Mouse (Mus musculus) effector memory CD4-positive, alpha-beta T cell, adult 5 months (primary cell): ENCODE measurements around the gene AC109138.7. TPM values are rescaled to one million over a fixed set of nuclear protein-coding genes. Genes with fewer than 3 reads are reported as not detected.

Source experiments
- polyA plus RNA-seq: library from polyadenylated mRNA; unstranded; fragments of 100-300 nt; shearing (Covaris generic); gene quantifications from one replicate; pipeline ENCODE4 v1.2.1, GENCODE M21; 2017

AC109138.7 gene
- polyA plus RNA-seq = not detected

GRCm38 (mm10) chr19:4214071-4214770 lies at the start of gene AC109138.7, which contains the start of gene Clcf1:
Gene AC109138.7, plus strand, starts transcription at chr19:4214357.
Gene Clcf1, plus strand, starts transcription at chr19:4214238.

GRCm38 (mm10) chr19:4175368-4175947 lies 38.7 kb upstream of the AC109138.7 start, which contains the start of gene Carns1:
Gene Carns1, minus strand, starts transcription at chr19:4175479.

GRCm38 (mm10) chr19:4190831-4191334 lies 23.3 kb upstream of the AC109138.7 start, which contains the start of gene Tbc1d10c:
Gene Tbc1d10c, minus strand, starts transcription at chr19:4191284.

GRCm38 (mm10) chr19:4191528-4192250 lies 22.5 kb upstream of the AC109138.7 start, which contains the start of gene Ppp1ca:
Gene Ppp1ca, plus strand, starts transcription at chr19:4192065.

GRCm38 (mm10) chr19:4201291-4201909 lies 12.8 kb upstream of the AC109138.7 start, which contains the start of gene Rad9a:
Gene Rad9a, minus strand, starts transcription at chr19:4201662.

GRCm38 (mm10) chr19:4231253-4232185 lies 17.4 kb downstream of the AC109138.7 start, which contains the start of gene Pold4:
Gene Pold4, plus strand, starts transcription at chr19:4231899.

GRCm38 (mm10) chr19:4268566-4269361 lies 54.6 kb downstream of the AC109138.7 start, which contains the start of gene Ssh3:
Gene Ssh3, minus strand, starts transcription at chr19:4269180.

Other genes with a start within 250 kb of the AC109138.7 start
- gene Aldh3b2, start 242.0 kb upstream of the AC109138.7 start, polyA plus RNA-seq = not detected
- gene Acy3, start 227.8 kb upstream of the AC109138.7 start, polyA plus RNA-seq = not detected
- gene Tbx10, start 221.6 kb upstream of the AC109138.7 start, polyA plus RNA-seq = not detected
- 10.5 TPM for gene Nudt8, start 213.8 kb upstream of the AC109138.7 start, polyA plus RNA-seq
- 1.0 TPM for gene Gm49405, start 213.7 kb upstream of the AC109138.7 start, polyA plus RNA-seq
- gene Doc2g, start 211.0 kb upstream of the AC109138.7 start, polyA plus RNA-seq = 2.4 TPM
- 104 TPM for gene Ndufv1, start 201.6 kb upstream of the AC109138.7 start, polyA plus RNA-seq
- gene Gstp1, start 176.4 kb upstream of the AC109138.7 start, polyA plus RNA-seq = 355 TPM
- gene Gstp2, start 168.3 kb upstream of the AC109138.7 start, polyA plus RNA-seq = 3.3 TPM
- 56.1 TPM for gene Gstp3, start 154.8 kb upstream of the AC109138.7 start, polyA plus RNA-seq
- not detected for gene Cabp2, start 132.8 kb upstream of the AC109138.7 start, polyA plus RNA-seq
- 441 TPM for gene Cdk2ap2, start 117.2 kb upstream of the AC109138.7 start, polyA plus RNA-seq
- gene Pitpnm1, start 114.4 kb upstream of the AC109138.7 start, polyA plus RNA-seq = 253 TPM
- gene Aip, start 88.5 kb upstream of the AC109138.7 start, polyA plus RNA-seq = 150 TPM
- not detected for gene Gpr152, start 74.6 kb upstream of the AC109138.7 start, polyA plus RNA-seq
- not detected for gene Cabp4, start 70.3 kb upstream of the AC109138.7 start, polyA plus RNA-seq
- gene Coro1b, start 65.7 kb upstream of the AC109138.7 start, polyA plus RNA-seq = 192 TPM
- 341 TPM for gene Ptprcap, start 60.8 kb upstream of the AC109138.7 start, polyA plus RNA-seq
- 46.8 TPM for gene Rps6kb2, start 51.0 kb upstream of the AC109138.7 start, polyA plus RNA-seq
- 15.2 TPM for gene Carns1, start 38.9 kb upstream of the AC109138.7 start, polyA plus RNA-seq
- 376 TPM for gene Tbc1d10c, start 23.1 kb upstream of the AC109138.7 start, polyA plus RNA-seq
- gene Ppp1ca, start 22.3 kb upstream of the AC109138.7 start, polyA plus RNA-seq = 688 TPM
- gene Rad9a, start 12.7 kb upstream of the AC109138.7 start, polyA plus RNA-seq = 27.5 TPM
- 36.7 TPM for gene Clcf1, start 119 bp upstream of the AC109138.7 start, polyA plus RNA-seq
- gene Pold4, start 17.5 kb downstream of the AC109138.7 start, polyA plus RNA-seq = 62.7 TPM
- 0.67 TPM for gene Ssh3, start 54.8 kb downstream of the AC109138.7 start, polyA plus RNA-seq
- gene Ankrd13d, start 68.8 kb downstream of the AC109138.7 start, polyA plus RNA-seq = 8.1 TPM
- 237 TPM for gene Grk2, start 91.9 kb downstream of the AC109138.7 start, polyA plus RNA-seq
- 84.1 TPM for gene Kdm2a, start 183.9 kb downstream of the AC109138.7 start, polyA plus RNA-seq
- 5.9 TPM for gene Rhod, start 225.1 kb downstream of the AC109138.7 start, polyA plus RNA-seq